In the genomic region with DNA sequence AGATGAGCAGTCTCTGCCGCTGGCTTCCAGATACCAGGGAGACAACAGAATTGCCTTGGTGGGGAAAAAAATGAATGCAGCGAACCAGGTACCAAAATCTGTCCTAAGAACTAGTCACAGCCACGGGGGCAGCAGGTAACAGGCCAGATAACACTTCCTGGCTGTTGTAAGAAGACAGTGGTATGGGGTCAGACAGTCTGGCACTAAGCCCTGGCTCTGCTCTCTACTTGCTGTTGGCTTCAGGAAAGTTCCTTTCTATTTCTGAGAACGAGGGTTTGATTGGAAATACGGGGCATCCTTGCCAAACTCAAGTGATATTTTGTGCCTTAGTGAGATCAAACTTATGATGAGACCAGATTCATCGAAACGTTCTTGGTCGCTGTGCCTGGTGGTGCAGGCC, we compare ENCODE assay signal across 15 mouse cellular contexts.
"Had no signal": no experiment of that assay in that cellular context is flagged by ENCODE, and none has a peak within 500 bp of the region (broad histone marks: within the 10 kb centered on the region; RNA-seq: fewer than 3 reads in every experiment).

No protein-coding gene starts in this region.

- H3K4me2 ChIP-seq: lung, embryonic 14.5 days; midbrain, embryonic 12.5 days; neural tube, embryonic 13.5 days; stomach, embryonic 15.5 days had no signal

- H3K27me3 ChIP-seq: stomach, embryonic 15.5 days had no signal

- H3K27ac ChIP-seq: midbrain, embryonic 10.5 days; midbrain, embryonic 12.5 days; neural tube, embryonic 13.5 days; stomach, embryonic 15.5 days; stomach, postnatal 0 days had no signal

- ATAC-seq: midbrain, embryonic 16.5 days had no signal

- H3K9me3 ChIP-seq: midbrain, embryonic 10.5 days; midbrain, embryonic 12.5 days; neural tube, embryonic 13.5 days; stomach, embryonic 15.5 days had no signal

- DNase-seq: lung, adult 18-20 months; lung, embryonic 14.5 days; lung, postnatal 4 days; midbrain, embryonic 14.5 days; right cerebral cortex, postnatal 14 days; thymus, adult 2 months; thymus, postnatal 25 days; thymus, postnatal 4 days had no signal

- H3K9ac ChIP-seq: lung, embryonic 14.5 days; midbrain, embryonic 12.5 days; neural tube, embryonic 13.5 days; stomach, embryonic 15.5 days had no signal

- H3K4me1 ChIP-seq: stomach, embryonic 15.5 days had no signal

- H3K36me3 ChIP-seq: midbrain, embryonic 10.5 days; midbrain, embryonic 12.5 days; neural tube, embryonic 13.5 days; stomach, embryonic 15.5 days had no signal

- H3K4me3 ChIP-seq: midbrain, embryonic 10.5 days; midbrain, embryonic 12.5 days; myocyte; neural tube, embryonic 13.5 days; stomach, embryonic 15.5 days had no signal
